Mouse (Mus musculus): ENCODE results near the gene Atxn1l. TPM values are rescaled to one million over a fixed set of nuclear protein-coding genes. Genes with fewer than 3 reads are reported as not detected.

Atxn1l gene
- polyA plus RNA-seq, 1 experiment from 2014 or later: 4.0 TPM

GRCm38 (mm10) chr8:109692443-109693145 is 44.9 kb downstream of the Atxn1l start:
- WGBS: under 1% methylated on average over 38 of the region's 38 CpGs
- no peaks in the 10 kb centered on the region for H3K27me3 ChIP-seq (replicated peaks; ENCODE audit: control insufficient read depth, insufficient read depth, low read length)
- no peaks in the 10 kb centered on the region for H3K9me3 ChIP-seq (ENCODE audit: control insufficient read depth, low read length)
- peak overlapping the region; percentile 89 for H3K27ac ChIP-seq (ENCODE audit: low read depth, low read length)
- H3K9ac ChIP-seq (ENCODE audit: low read depth, low read length): peak overlapping the region; percentile 99
- H3K4me1 ChIP-seq (ENCODE audit: control insufficient read depth, insufficient read depth, low read depth, low read length): peaks cover 19% of the 10 kb centered on the region
- H3K36me3 ChIP-seq (ENCODE audit: control insufficient read depth, insufficient read depth, low read length): no peaks in the 10 kb centered on the region
- H3K4me3 ChIP-seq (ENCODE audit: low read length): peak overlapping the region; percentile 65
- peak overlapping the region; percentile 65 for H3K4me2 ChIP-seq (ENCODE audit: low read length)
- peak; percentile 66 for ATAC-seq

- H3K9me3 ChIP-seq (ENCODE audit: control insufficient read depth, low read length): no peaks in the 10 kb centered on the region
- peak overlapping the region; percentile 65 for H3K4me2 ChIP-seq (ENCODE audit: low read length)
- ATAC-seq: no peak
- WGBS: 47% methylated on average over 5 of the region's 5 CpGs
- H3K27me3 ChIP-seq (replicated peaks; ENCODE audit: control insufficient read depth, insufficient read depth, low read length): no peaks in the 10 kb centered on the region
- H3K9ac ChIP-seq (ENCODE audit: low read depth, low read length): no peak overlapping the region; the same call in 1 of the 2 replicates
- no peak overlapping the region for H3K27ac ChIP-seq (ENCODE audit: low read depth, low read length)
- H3K36me3 ChIP-seq (ENCODE audit: control insufficient read depth, insufficient read depth, low read length): no peaks in the 10 kb centered on the region
- peak overlapping the region; percentile 65 for H3K4me3 ChIP-seq (ENCODE audit: low read length)
- H3K4me1 ChIP-seq (ENCODE audit: control insufficient read depth, insufficient read depth, low read depth, low read length): peaks cover 19% of the 10 kb centered on the region
Observed at GRCm38 (mm10) chr8:109691769-109692168, 45.8 kb downstream of the Atxn1l start.

- Histone ChIP-seq H3K4me3 (ENCODE audit: low read length) (no peak overlapping the region), H3K36me3 (ENCODE audit: control insufficient read depth, insufficient read depth, low read length) (peaks cover 5% of the 10 kb centered on the region), H3K4me2 (ENCODE audit: low read length) (no peak overlapping the region), H3K27me3 (replicated peaks; ENCODE audit: control insufficient read depth, insufficient read depth, low read length) (no peaks in the 10 kb centered on the region), H3K27ac (ENCODE audit: low read depth, low read length) (no peak overlapping the region), H3K4me1 (ENCODE audit: control insufficient read depth, insufficient read depth, low read depth, low read length) (peaks cover 15% of the 10 kb centered on the region), H3K9ac (ENCODE audit: low read depth, low read length) (no peak overlapping the region), H3K9me3 (ENCODE audit: control insufficient read depth, low read length) (no peaks in the 10 kb centered on the region)
- WGBS: 96% methylated on average over 5 of the region's 5 CpGs
- ATAC-seq: no peak
Observed at GRCm38 (mm10) chr8:109687248-109687647, 50.3 kb downstream of the Atxn1l start.

- no peak for ATAC-seq
- H3K27ac ChIP-seq (ENCODE audit: low read depth, low read length): no peak overlapping the region
Observed at GRCm38 (mm10) chr8:109682120-109682519, 55.4 kb downstream of the Atxn1l start.

GRCm38 (mm10) chr8:109681535-109681934 is 56.0 kb downstream of the Atxn1l start:
- 81% methylated on average over 3 of the region's 3 CpGs for WGBS
- peaks cover 39% of the 10 kb centered on the region for H3K36me3 ChIP-seq (ENCODE audit: control insufficient read depth, insufficient read depth, low read length)
- ATAC-seq: no peak
- no peak overlapping the region for H3K4me2 ChIP-seq (ENCODE audit: low read length)
- H3K4me3 ChIP-seq (ENCODE audit: low read length): no peak overlapping the region
- no peaks in the 10 kb centered on the region; the same call in 1 of the 2 replicates for H3K4me1 ChIP-seq (ENCODE audit: control insufficient read depth, insufficient read depth, low read depth, low read length)
- H3K9me3 ChIP-seq (ENCODE audit: control insufficient read depth, low read length): no peaks in the 10 kb centered on the region
- H3K27ac ChIP-seq (ENCODE audit: low read depth, low read length): no peak overlapping the region
- no peak overlapping the region for H3K9ac ChIP-seq (ENCODE audit: low read depth, low read length)
- H3K27me3 ChIP-seq (replicated peaks; ENCODE audit: control insufficient read depth, insufficient read depth, low read length): no peaks in the 10 kb centered on the region

More at GRCm38 (mm10) chr8:109682120-109682519, 55.4 kb downstream of the Atxn1l start:
- no peak overlapping the region for H3K4me2 ChIP-seq (ENCODE audit: low read length)
- 96% methylated on average over 5 of the region's 5 CpGs for WGBS
- H3K9ac ChIP-seq (ENCODE audit: low read depth, low read length): no peak overlapping the region
- H3K4me1 ChIP-seq (ENCODE audit: control insufficient read depth, insufficient read depth, low read depth, low read length): no peaks in the 10 kb centered on the region; the same call in 1 of the 2 replicates
- no peak overlapping the region for H3K4me3 ChIP-seq (ENCODE audit: low read length)
- H3K36me3 ChIP-seq (ENCODE audit: control insufficient read depth, insufficient read depth, low read length): peaks cover 35% of the 10 kb centered on the region
- no peaks in the 10 kb centered on the region for H3K27me3 ChIP-seq (replicated peaks; ENCODE audit: control insufficient read depth, insufficient read depth, low read length)
- H3K9me3 ChIP-seq (ENCODE audit: control insufficient read depth, low read length): no peaks in the 10 kb centered on the region

Other genes with a start within 250 kb of the Atxn1l start
- 1.3 and 2.0 TPM in 2 replicates for gene Pmfbp1, start 243.7 kb downstream of the Atxn1l start, polyA plus RNA-seq (2015; fragmentation: Nextera tagmentation; extraction: Ambion mirVana)
- gene Dhx38, start 171.9 kb downstream of the Atxn1l start, polyA plus RNA-seq (2015; fragmentation: Nextera tagmentation; extraction: Ambion mirVana): 14.4 and 16.8 TPM in 2 replicates
- 29.4 and 31.4 TPM in 2 replicates for gene Txnl4b, start 171.8 kb downstream of the Atxn1l start, polyA plus RNA-seq (2015; fragmentation: Nextera tagmentation; extraction: Ambion mirVana)
- gene Hp, start 158.6 kb downstream of the Atxn1l start, polyA plus RNA-seq (2015; fragmentation: Nextera tagmentation; extraction: Ambion mirVana): 0.39 and 0.79 TPM in 2 replicates
- 31.3 and 34.3 TPM in 2 replicates for gene Dhodh, start 129.1 kb downstream of the Atxn1l start, polyA plus RNA-seq (2015; fragmentation: Nextera tagmentation; extraction: Ambion mirVana)
- 0.12 and 0.13 TPM in 2 replicates for gene Pkd1l3, start 123.2 kb downstream of the Atxn1l start, polyA plus RNA-seq (2015; fragmentation: Nextera tagmentation; extraction: Ambion mirVana)
- 132 and 147 TPM in 2 replicates for gene Ist1, start 44.5 kb downstream of the Atxn1l start, polyA plus RNA-seq (2015; fragmentation: Nextera tagmentation; extraction: Ambion mirVana)
- gene Zfp821, start 32.2 kb downstream of the Atxn1l start, polyA plus RNA-seq (2015; fragmentation: Nextera tagmentation; extraction: Ambion mirVana): 58.7 and 63.2 TPM in 2 replicates
- gene Ap1g1, start 40.8 kb upstream of the Atxn1l start, polyA plus RNA-seq (2015; fragmentation: Nextera tagmentation; extraction: Ambion mirVana): 42.7 and 50.3 TPM in 2 replicates
- 4.1 and 4.5 TPM in 2 replicates for gene Phlpp2, start 130.8 kb upstream of the Atxn1l start, polyA plus RNA-seq (2015; fragmentation: Nextera tagmentation; extraction: Ambion mirVana)
- 1.9 and 2.3 TPM in 2 replicates for gene Marveld3, start 224.5 kb upstream of the Atxn1l start, polyA plus RNA-seq (2015; fragmentation: Nextera tagmentation; extraction: Ambion mirVana)

Measured in hindbrain, embryonic 16.5 days (tissue).